Mouse (Mus musculus): ENCODE measurements around the gene Klhl26.

Gene Klhl26

DNA sequence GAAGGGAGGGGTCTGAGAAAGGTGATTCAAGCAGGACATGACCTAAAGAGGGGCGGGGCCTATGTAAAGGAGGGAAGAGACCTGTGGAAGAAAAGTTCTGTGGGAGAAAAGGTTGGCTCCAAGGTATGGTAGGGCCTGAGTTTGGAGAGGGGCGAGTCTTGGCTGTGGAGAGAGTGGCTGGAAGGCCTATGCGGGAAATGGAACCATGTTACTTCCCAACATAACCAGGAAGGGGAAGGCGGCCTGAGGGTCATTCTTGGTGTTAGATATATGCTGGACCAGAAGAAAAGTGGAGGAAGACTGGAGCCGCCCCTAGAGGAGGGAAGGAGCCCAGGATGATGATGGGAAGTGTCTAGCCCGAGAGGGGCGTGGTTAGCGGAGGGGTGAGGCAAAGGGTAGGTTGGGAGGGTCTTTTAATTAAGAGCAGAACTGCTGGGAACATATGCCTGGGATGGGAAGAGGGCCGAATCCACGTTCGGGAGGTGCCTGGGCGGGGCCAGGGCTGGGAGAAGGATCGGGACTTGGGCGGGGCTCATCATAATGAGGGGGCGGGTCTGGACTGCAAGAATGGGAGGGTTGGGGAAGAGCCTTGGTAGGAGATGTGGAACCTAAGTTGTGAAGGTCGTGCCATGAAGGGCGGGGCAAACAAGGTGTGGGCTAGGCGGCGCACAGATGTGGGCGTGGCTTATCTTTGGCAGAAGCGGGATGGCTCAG lies 658 bp upstream of the Klhl26 start:
- DNase-seq (ENCODE audit: low spot score) = peak; percentile 40

DNA sequence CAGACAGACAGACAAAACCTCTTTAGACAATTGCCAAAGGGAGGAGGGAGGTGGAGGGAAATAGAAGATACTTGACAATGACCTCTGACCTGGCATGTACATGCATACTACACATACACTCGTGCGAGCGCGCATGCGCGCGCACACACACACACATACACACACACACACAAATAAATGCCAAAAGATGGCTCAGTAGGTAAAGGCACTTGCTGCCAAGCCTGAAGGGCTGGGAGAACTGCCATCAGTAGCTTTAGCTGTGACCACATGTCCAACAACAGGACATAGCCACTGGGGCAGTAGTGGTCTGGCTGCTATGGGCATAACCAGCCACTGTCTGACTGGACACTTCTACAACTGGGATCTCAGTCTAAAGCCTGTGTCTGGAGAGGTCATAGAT lies 4.9 kb downstream of the Klhl26 start:
- no peak for DNase-seq (ENCODE audit: low spot score)

DNA sequence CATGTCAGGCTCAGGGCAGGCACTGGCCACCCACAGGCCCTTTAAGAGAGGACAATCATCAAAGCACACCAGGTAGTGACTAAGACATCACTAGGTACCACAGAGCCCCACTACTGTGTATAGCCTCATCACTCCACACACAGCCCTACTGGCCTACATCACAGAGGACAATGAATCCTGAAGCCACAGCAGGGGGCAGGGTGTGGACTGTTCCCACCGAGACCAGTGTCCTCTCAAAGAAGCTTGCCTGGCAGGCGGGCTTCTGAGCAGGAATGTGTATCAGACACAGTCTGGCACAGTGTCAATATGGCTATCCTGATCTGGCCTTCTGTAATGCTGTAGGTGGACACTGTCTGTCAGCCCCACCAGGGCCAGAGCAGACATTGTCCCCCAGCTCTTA lies 6.8 kb downstream of the Klhl26 start:
- DNase-seq (ENCODE audit: low spot score) = no peak

DNA sequence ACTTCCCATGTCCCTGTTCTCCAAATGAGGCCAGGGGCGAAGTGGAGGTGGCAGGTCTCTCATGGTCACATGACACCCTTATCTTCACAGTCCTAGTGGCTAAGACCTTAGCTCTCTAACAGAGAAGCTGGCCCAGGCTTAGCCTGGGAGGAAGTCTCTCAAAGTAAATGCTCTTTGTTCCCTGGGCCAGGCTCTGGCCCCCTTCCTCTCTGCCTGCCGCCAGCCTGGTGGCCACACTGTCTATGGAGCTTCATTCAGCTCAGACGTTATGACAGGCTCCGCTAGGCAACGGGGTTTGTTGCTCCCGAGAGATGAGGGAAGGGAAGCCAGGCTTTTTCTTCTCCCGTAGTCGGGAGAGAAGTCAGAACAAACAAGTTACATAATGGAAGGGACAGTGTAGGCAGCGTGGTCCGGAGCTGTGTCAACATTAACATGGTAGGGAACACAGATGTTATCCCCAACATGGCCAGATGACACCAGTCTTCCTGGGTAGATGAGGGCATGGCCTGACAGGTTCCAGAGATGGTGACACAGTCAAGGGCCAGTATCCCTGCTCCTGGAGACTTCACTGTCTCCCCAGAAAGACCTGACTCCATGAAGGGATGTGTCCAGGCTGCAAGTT lies 7.4 kb downstream of the Klhl26 start:
- DNase-seq (ENCODE audit: low spot score) = no peak

DNA sequence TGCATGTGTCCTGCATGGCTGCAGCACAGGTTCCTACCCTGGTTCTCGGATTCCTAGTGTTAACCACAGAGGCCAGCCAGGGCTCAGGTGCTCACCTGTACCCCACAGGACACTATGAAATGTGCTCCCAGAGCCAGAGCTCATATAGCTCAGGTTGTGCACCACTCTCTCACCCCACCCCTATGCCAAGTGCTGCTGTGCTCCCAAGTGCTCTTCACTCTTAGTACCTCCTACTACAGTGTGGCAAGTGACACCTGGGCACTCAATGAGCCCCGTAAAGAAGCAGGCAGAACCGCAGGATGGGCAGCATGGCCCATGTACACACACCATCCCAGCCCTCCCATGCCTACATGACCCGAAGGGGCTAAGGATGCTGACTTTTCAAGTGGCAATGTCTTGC lies 8.0 kb downstream of the Klhl26 start:
- DNase-seq (ENCODE audit: low spot score) = no peak

DNA sequence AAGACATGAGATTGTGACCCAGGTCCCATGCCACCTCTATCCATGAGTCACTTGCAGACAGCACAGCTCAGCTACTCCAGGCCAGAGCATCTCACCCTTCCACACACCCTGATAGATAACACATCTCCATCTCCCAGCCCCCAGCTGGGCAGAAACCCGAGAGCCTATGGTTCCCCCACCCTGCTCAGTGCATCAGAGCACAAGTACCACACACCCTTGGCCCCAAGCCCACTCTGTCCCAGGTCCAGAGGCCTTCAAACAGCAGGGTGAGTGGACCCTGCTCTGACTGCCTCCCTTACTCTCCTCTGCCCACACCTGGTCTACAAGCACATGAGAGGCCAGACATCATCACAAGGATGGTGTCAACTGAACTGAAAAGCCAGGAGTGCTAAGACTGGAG lies 8.9 kb downstream of the Klhl26 start:
- DNase-seq (ENCODE audit: low spot score) = no peak

DNA sequence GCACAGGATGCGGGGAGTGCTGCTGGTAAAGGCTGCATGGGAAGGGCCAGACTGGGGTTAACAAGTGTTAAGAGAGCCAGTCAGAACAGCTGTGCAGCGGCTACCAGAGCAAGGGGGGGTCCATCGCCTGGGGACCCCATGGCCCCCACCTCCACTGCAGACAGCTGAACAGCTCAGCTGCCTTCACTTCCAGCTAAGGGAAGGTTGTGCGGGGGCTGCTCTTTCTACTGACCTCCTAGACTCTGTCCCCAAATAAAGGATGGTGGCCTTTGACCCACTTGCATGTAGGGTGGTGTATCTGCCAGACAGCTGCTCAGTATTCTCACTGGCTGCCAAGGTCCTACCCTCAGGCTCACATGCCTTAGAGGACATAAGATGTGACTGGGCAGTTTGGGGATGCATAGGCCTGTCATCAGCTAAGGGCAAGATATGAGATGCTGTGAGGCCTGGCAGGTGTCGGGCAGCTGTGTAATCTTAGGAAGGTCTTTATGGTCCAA lies 9.5 kb downstream of the Klhl26 start:
- DNase-seq (ENCODE audit: low spot score) = no peak

DNA sequence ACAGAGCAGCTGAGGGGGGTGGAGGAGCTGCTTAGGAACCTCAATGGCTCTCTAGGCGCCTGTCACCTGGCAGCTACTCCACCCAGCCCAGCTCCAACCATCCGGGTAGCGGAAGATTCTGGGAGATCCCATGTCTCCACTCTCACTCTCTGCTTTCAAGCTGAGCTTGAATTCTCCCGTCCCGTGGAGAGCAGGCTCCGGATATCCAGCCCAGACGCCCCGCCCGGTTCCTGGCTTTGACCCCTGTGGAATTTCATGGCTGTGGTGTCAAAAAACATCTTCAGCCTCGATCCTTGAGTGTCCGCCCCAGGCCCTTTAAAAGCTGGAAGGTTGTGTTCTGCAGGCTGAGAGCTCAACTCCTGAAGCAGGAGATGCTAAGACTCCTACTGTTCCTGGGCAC lies 10.0 kb downstream of the Klhl26 start:
- peak; percentile 29 for DNase-seq (ENCODE audit: low spot score)

DNA sequence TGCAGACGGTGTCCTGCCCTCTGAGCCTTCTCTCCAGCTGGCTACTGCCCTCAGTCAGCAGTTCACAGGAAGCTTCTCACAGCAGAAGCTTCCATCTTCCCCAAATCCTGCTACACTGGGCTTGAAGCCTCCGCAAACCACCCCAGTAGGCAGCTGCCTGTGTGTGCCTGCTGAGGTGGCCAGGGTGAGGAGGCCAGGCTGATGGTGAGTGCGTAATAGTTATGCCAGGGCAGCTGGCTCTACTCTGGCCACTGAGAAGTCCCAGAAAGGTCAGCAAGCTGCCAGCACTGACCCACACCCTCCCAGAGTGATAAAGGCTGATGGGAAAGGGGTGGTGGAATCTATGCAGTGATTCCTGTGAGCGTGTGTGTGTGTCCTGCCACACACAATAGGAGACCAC lies 10.5 kb downstream of the Klhl26 start:
- no peak for DNase-seq (ENCODE audit: low spot score)

DNA sequence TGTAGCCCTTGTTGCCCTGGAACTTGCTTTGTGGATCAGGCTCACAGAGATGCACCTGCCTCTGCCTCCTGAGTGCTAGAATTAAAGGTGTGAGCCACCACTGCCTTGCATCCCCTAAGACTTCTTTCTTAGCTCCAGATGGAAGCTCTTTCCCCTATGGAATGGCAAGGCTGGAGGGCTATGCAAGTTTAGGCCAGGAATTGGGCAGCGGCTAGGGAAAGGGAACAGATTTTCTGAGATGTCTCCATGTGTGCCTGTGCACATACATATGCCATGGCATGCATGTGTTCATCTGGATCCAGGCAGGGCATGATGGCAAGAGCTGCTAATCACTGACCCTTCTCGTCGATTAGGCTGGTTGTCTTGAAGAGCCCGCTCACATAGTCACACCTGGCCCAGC lies 11.1 kb downstream of the Klhl26 start:
- no peak for DNase-seq (ENCODE audit: low spot score)

DNA sequence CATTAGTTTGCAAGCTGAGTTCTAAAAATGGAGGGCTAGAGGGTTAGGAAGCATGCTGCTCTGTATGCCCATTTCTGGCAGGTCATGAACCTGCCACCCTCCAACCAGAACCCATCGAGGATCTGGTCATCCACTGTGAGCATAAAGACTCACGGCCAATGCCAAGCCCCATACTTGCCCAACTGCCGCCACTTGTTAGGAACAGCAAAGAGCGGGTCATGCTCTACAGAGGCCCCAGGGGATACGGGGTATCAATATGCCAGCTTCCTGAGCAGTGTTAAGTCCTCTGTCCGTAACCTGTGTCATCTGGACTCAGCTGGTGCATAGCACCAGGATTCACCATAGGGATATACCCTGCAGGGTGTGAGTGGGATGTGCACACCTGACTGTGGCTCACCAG lies 12.6 kb downstream of the Klhl26 start:
- no peak for DNase-seq (ENCODE audit: low spot score)

DNA sequence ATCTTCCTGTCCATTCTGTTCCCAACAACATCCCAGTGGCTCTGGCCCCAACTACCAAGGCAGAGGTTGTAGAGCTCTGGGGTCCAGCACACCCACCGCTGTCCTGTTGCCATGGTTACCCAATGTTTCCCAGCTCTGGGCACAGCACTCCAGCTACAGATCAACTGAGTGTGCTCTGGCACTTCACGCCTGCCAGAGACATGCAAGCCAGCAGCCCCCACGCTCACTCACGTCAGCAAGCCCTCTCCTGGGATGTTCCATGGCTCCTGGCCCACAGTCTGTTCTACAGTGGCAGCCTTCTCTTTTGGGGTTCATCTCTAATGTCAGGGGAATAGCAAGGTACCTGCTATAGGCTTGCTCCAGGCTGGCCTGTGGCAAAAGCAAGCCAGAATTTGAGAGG lies 13.5 kb downstream of the Klhl26 start:
- peak; percentile 35 for DNase-seq (ENCODE audit: low spot score)

DNA sequence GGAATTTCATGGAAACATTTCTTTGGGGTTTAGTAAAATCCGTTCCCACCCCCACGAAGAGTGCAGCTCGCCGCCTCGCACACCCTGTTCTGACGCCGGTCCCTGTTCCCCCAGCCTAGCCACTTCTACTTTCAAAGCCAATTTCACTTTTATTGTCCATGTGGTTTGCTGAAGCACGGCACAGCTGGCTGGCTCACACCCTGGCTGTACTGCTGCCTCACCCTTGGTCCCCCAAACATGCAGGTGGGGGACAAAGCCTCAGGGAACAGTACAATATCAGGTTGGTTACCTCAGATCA lies 14.3 kb downstream of the Klhl26 start:
- DNase-seq (ENCODE audit: low spot score) = no peak

DNA sequence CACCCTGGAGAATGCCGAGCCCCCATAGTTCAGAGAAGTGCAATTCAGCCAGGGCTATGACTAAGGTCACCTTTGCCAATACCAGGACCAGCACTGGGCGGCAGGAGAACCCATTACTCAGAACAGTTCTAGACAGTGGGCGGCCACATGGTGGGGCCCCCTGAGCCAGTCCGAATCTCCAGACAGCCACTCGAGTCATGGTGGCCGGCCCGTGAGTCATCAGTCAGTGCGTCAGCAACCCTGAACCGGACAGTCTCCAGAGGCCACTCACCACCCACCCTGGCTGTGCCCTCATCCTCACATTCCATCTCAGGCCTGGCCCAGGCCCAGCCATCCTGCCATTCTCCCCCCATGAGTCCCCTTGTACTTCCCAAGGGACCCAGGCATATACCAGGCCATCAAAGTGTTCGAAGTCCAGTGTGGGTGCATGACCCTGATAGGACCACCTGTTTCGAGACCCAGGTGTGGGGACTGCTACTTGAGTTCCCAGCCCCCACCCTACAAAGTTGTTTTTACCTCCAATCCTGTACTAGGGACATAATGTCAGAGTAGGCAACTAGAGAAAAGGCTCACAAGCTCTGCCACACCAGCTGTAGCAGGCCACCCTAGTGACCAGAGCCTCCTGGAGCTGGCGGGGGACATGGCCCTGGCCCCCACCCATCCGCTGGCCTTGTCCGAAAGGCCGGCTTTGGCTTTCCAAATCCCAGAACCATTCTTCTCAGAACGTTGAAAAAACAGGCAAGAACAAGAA lies 14.8 kb downstream of the Klhl26 start:
- DNase-seq (ENCODE audit: low spot score) = no peak

DNA sequence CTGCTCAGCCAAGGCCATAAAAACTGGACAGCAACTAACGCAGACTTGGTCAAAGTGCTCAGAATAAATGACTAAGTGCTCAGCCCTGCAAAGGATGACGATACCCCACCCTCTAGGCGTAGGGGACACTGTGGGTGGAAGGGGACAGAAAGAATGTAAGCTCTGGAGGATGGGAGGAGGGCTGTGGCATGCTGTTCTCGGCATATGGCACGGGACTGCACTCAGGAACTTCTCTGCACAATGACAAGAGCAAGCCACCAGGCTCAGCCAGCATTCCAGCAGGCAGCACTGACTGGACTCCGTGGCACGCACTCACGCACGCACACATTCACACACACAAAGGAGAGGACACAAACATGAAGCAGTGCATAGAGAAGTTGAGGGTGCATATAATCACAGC lies 16.2 kb downstream of the Klhl26 start:
- DNase-seq (ENCODE audit: low spot score) = peak; percentile 34

DNA sequence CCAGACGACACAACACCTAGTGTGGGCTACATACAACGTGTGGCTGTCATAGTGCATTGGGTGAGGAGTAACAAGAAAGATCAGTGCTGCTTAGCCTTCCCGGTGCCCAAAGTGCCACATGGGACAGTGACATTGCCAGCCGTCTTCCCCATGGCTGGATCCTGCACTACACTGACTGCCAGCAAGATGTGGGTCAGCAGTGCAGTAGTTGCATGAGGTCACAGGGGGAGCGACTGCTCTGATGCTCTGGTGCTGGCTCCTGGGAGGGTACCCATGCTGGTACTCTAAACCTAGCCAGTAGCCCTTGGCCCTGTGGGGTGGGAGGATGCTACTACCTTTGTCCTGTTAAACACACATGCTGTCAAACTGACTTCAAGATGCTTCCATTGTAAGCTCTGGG lies 16.6 kb downstream of the Klhl26 start:
- DNase-seq (ENCODE audit: low spot score) = no peak

DNA sequence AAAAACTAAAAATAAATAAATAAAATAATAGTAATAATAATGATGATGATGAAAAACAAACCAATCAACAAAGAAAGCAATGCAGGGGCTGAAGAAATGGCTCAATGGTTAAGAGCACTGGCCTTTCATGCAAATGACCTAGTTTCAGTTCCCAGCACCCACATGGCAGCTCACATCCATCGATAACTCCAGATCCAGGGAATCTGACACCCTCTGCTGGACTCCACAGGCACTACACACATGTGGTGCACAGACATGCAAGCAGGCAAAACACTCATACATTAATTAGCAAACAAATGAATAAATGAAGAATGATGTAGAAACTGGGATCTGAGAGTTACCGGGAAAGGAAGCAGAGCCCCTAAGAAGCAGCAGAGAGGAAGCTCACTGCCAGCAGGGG lies 17.1 kb downstream of the Klhl26 start:
- DNase-seq (ENCODE audit: low spot score) = no peak

DNA sequence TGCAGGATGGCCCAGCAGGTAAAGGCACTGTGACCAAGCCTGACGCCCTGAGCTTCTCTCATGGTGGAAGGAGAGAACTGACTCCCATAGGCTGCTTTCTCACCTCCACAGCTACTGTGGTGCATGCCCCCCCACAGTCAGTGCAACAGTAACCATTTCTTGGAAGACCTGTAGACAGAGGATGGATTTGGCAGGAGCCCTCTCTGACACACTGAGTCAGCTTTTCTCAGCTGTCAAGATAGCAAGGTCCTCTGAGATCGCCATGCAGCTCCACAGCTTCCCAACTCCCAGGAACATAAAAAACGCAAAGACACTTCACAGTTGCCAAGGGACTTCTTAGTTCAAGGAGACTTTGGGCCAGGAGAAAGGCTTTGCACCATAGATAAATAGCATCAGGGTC lies 18.3 kb downstream of the Klhl26 start:
- DNase-seq (ENCODE audit: low spot score) = no peak

DNA sequence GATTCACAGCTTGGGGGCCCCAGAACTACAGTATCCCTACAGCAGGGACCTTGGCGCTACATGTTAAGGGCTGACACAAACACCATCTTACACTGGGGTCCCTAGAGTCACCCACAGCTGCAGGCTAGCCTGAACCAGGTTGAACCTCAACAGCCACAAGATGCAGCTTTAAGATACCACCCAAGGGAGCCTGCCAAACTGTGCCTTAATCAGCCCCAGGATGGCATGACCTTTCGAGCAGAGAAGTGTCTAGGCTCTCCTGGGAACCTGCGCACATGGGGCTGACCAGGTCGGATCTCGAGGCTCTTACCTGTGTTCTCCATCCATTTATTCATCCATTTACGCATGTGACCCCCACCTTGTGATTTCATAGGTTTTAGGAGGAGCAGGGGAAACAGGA lies 18.9 kb downstream of the Klhl26 start:
- DNase-seq (ENCODE audit: low spot score) = no peak

DNA sequence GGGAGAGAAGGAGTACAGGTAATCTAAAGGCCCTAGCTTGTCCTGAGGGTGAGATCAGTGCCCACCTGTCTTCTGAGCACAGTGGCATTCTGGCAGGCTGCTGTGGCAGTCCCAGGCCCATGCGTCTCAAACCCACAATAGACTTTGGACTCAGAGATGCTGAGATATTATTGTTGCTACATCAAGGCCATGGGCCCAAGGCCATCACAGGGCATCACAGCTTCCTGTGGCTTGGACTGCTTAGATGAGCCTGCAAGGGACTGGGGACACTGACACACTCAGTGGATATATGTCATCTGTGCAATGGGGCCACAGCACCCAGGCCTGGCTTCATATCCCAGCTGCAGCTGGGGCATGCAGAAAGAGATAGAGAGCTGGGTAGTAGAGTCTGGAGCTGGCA lies 19.8 kb downstream of the Klhl26 start:
- no peak for DNase-seq (ENCODE audit: low spot score)

DNA sequence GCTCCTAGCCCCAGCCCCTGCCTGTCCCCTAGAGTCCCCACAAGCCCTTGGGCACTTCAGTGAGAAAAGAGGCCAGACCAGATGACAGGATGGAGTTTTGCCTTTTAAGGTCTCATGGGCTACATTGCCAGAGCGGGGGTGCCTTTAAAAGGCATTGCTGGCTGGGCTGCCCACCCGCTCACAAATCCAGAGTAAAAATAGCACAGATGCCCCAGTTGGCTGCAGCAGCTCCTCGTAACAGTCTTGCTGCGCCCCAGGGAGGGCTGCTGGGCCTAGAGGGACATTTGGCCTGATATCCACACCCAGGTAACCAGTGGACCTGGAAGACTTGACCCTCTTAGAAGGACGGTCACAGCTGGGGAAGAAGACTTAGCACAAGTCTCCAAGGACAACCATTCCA lies 22.9 kb downstream of the Klhl26 start:
- no peak for DNase-seq (ENCODE audit: low spot score)

DNA sequence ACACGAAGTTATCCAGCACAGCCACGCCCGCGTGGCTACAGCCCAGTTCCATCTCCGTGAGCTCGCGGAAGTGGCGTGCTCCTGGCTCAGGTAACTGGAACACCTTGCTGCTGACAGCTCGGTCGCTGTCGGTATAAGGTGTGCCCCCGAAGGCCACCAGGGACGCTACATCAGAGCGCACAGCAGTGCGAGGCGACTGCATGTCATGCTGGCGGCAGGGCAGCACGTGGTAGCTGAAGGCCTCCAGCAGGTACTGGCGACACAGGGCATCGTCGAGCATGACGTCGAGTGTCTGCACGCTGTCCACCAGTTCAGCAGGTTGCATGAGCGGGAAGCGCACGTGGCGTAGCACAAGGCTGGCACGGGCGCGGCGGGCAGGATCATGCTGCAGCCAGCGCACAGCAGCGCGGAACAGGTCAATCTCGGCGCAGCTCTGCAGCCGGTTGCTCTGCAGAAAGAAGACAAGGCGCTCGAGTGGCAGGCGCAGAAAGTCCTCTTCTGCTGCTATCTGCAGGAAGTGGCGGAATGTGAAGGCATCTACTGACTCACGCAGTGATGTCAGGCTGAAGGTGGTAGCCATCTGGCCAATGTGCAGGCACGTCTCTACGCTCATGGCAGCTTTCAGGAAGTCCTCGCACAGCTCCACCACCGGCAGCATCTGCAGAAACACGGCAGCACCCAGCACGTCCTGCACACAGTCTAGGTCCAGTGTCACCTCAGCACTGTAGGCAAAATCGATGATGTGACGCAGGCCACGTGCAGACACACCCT lies 24.4 kb downstream of the Klhl26 start:
- no peak for DNase-seq (ENCODE audit: low spot score)
